Mouse (Mus musculus): Measurements from ENCODE around the gene St6galnac5. TPM values are rescaled to one million over a fixed set of nuclear protein-coding genes. Genes with fewer than 3 reads are reported as not detected.

St6galnac5 gene
- polyA plus RNA-seq, 1 experiment from 2014 or later = 2.3 TPM

GRCm38 (mm10) chr3:152956771-152957170, 25.3 kb downstream of the St6galnac5 start:
- no peak for DNase-seq (ENCODE audit: low spot score, missing footprints)
- Histone ChIP-seq H3K27ac (ENCODE audit: low read depth, low read length) (no peak overlapping the region), H3K4me1 (ENCODE audit: control insufficient read depth, insufficient read depth, low read length) (no peaks in the 10 kb centered on the region), H3K36me3 (ENCODE audit: control insufficient read depth, insufficient read depth, low read length) (no peaks in the 10 kb centered on the region), H3K9ac (ENCODE audit: low read length) (no peak overlapping the region), H3K4me2 (no peak overlapping the region), H3K4me3 (ENCODE audit: low read depth, low read length) (no peak overlapping the region), H3K9me3 (ENCODE audit: control insufficient read depth, low read length) (no peaks in the 10 kb centered on the region), H3K27me3 (ENCODE audit: control insufficient read depth, insufficient read depth, low read length) (no peaks in the 10 kb centered on the region)
- WGBS = 86% methylated on average over 4 of the region's 4 CpGs
- no peak for ATAC-seq (ENCODE audit: low FRiP score)

- WGBS = 90% methylated on average over 5 of the region's 5 CpGs
- DNase-seq (ENCODE audit: low spot score, missing footprints) (no peak), ATAC-seq (ENCODE audit: low FRiP score) (no peak)
- no peaks in the 10 kb centered on the region for H3K4me1 ChIP-seq (ENCODE audit: control insufficient read depth, insufficient read depth, low read length)
- H3K27ac ChIP-seq (ENCODE audit: low read depth, low read length) = no peak overlapping the region
- no peak overlapping the region for H3K9ac ChIP-seq (ENCODE audit: low read length)
- no peak overlapping the region for H3K4me2 ChIP-seq
- no peaks in the 10 kb centered on the region for H3K9me3 ChIP-seq (ENCODE audit: control insufficient read depth, low read length)
- H3K36me3 ChIP-seq (ENCODE audit: control insufficient read depth, insufficient read depth, low read length) = no peaks in the 10 kb centered on the region
- no peak overlapping the region for H3K4me3 ChIP-seq (ENCODE audit: low read depth, low read length)
- no peaks in the 10 kb centered on the region for H3K27me3 ChIP-seq (ENCODE audit: control insufficient read depth, insufficient read depth, low read length)
Measured at GRCm38 (mm10) chr3:152956038-152956437, 26.0 kb downstream of the St6galnac5 start.

- ATAC-seq (ENCODE audit: low FRiP score) = no peak
- H3K27me3 ChIP-seq (ENCODE audit: control insufficient read depth, insufficient read depth, low read length) = no peaks in the 10 kb centered on the region
- 79% methylated on average over 11 of the region's 11 CpGs for WGBS
- H3K36me3 ChIP-seq (ENCODE audit: control insufficient read depth, insufficient read depth, low read length) = no peaks in the 10 kb centered on the region
- no peaks in the 10 kb centered on the region for H3K4me1 ChIP-seq (ENCODE audit: control insufficient read depth, insufficient read depth, low read length)
- H3K4me2 ChIP-seq = no peak overlapping the region
- no peak overlapping the region for H3K4me3 ChIP-seq (ENCODE audit: low read depth, low read length)
- no peaks in the 10 kb centered on the region for H3K9me3 ChIP-seq (ENCODE audit: control insufficient read depth, low read length)
- no peak overlapping the region for H3K9ac ChIP-seq (ENCODE audit: low read length)
- H3K27ac ChIP-seq (ENCODE audit: low read depth, low read length) = no peak overlapping the region
- no peak for DNase-seq (ENCODE audit: low spot score, missing footprints)
Measured at GRCm38 (mm10) chr3:152951634-152952545, 30.2 kb downstream of the St6galnac5 start.

- H3K27me3 ChIP-seq (ENCODE audit: control insufficient read depth, insufficient read depth, low read length) = no peaks in the 10 kb centered on the region
- H3K4me2 ChIP-seq = no peak overlapping the region
- no peak overlapping the region for H3K4me3 ChIP-seq (ENCODE audit: low read depth, low read length)
- no peaks in the 10 kb centered on the region for H3K4me1 ChIP-seq (ENCODE audit: control insufficient read depth, insufficient read depth, low read length)
- no peaks in the 10 kb centered on the region for H3K36me3 ChIP-seq (ENCODE audit: control insufficient read depth, insufficient read depth, low read length)
- DNase-seq (ENCODE audit: low spot score, missing footprints) (no peak), ATAC-seq (ENCODE audit: low FRiP score) (no peak)
- no peaks in the 10 kb centered on the region for H3K9me3 ChIP-seq (ENCODE audit: control insufficient read depth, low read length)
- no peak overlapping the region for H3K9ac ChIP-seq (ENCODE audit: low read length)
- no peak overlapping the region for H3K27ac ChIP-seq (ENCODE audit: low read depth, low read length)
- WGBS = 91% methylated on average over 9 of the region's 9 CpGs
Measured at GRCm38 (mm10) chr3:152950914-152951313, 31.1 kb downstream of the St6galnac5 start.

GRCm38 (mm10) chr3:152950299-152950698, 31.7 kb downstream of the St6galnac5 start:
- Histone ChIP-seq H3K4me3 (ENCODE audit: low read depth, low read length) (no peak overlapping the region), H3K9me3 (ENCODE audit: control insufficient read depth, low read length) (no peaks in the 10 kb centered on the region), H3K27ac (ENCODE audit: low read depth, low read length) (no peak overlapping the region), H3K4me1 (ENCODE audit: control insufficient read depth, insufficient read depth, low read length) (no peaks in the 10 kb centered on the region), H3K4me2 (no peak overlapping the region), H3K9ac (ENCODE audit: low read length) (no peak overlapping the region), H3K36me3 (ENCODE audit: control insufficient read depth, insufficient read depth, low read length) (no peaks in the 10 kb centered on the region), H3K27me3 (ENCODE audit: control insufficient read depth, insufficient read depth, low read length) (no peaks in the 10 kb centered on the region)
- ATAC-seq (ENCODE audit: low FRiP score) = no peak
- WGBS = 94% methylated on average over 5 of the region's 5 CpGs
- no peak for DNase-seq (ENCODE audit: low spot score, missing footprints)

GRCm38 (mm10) chr3:152949233-152949777, 32.7 kb downstream of the St6galnac5 start:
- no peak overlapping the region for H3K4me2 ChIP-seq
- WGBS = 89% methylated on average over 15 of the region's 15 CpGs
- H3K27ac ChIP-seq (ENCODE audit: low read depth, low read length) = no peak overlapping the region
- no peaks in the 10 kb centered on the region for H3K27me3 ChIP-seq (ENCODE audit: control insufficient read depth, insufficient read depth, low read length)
- H3K9me3 ChIP-seq (ENCODE audit: control insufficient read depth, low read length) = no peaks in the 10 kb centered on the region
- H3K9ac ChIP-seq (ENCODE audit: low read length) = no peak overlapping the region
- H3K4me1 ChIP-seq (ENCODE audit: control insufficient read depth, insufficient read depth, low read length) = no peaks in the 10 kb centered on the region
- ATAC-seq (ENCODE audit: low FRiP score) (no peak), DNase-seq (ENCODE audit: low spot score, missing footprints) (no peak)
- H3K4me3 ChIP-seq (ENCODE audit: low read depth, low read length) = no peak overlapping the region
- H3K36me3 ChIP-seq (ENCODE audit: control insufficient read depth, insufficient read depth, low read length) = no peaks in the 10 kb centered on the region

- Histone ChIP-seq H3K9ac (ENCODE audit: low read length) (no peak overlapping the region), H3K9me3 (ENCODE audit: control insufficient read depth, low read length) (no peaks in the 10 kb centered on the region), H3K27ac (ENCODE audit: low read depth, low read length) (no peak overlapping the region), H3K4me3 (ENCODE audit: low read depth, low read length) (no peak overlapping the region), H3K36me3 (ENCODE audit: control insufficient read depth, insufficient read depth, low read length) (no peaks in the 10 kb centered on the region), H3K4me2 (no peak overlapping the region), H3K4me1 (ENCODE audit: control insufficient read depth, insufficient read depth, low read length) (no peaks in the 10 kb centered on the region), H3K27me3 (ENCODE audit: control insufficient read depth, insufficient read depth, low read length) (no peaks in the 10 kb centered on the region)
- DNase-seq (ENCODE audit: low spot score, missing footprints) (no peak), ATAC-seq (ENCODE audit: low FRiP score) (no peak)
- WGBS = 90% methylated on average over 7 of the region's 7 CpGs
Measured at GRCm38 (mm10) chr3:152948556-152948955, 33.5 kb downstream of the St6galnac5 start.

GRCm38 (mm10) chr3:152947031-152947640, 34.9 kb downstream of the St6galnac5 start:
- Histone ChIP-seq H3K4me1 (ENCODE audit: control insufficient read depth, insufficient read depth, low read length) (no peaks in the 10 kb centered on the region; the same call in 1 of the 2 replicates), H3K27me3 (ENCODE audit: control insufficient read depth, insufficient read depth, low read length) (no peaks in the 10 kb centered on the region), H3K9ac (ENCODE audit: low read length) (no peak overlapping the region), H3K36me3 (ENCODE audit: control insufficient read depth, insufficient read depth, low read length) (no peaks in the 10 kb centered on the region), H3K27ac (ENCODE audit: low read depth, low read length) (no peak overlapping the region), H3K9me3 (ENCODE audit: control insufficient read depth, low read length) (no peaks in the 10 kb centered on the region), H3K4me2 (no peak overlapping the region), H3K4me3 (ENCODE audit: low read depth, low read length) (no peak overlapping the region)
- no peak for ATAC-seq (ENCODE audit: low FRiP score)
- DNase-seq (ENCODE audit: low spot score, missing footprints) = no peak
- 89% methylated on average over 11 of the region's 11 CpGs for WGBS

- ATAC-seq (ENCODE audit: low FRiP score) (no peak), DNase-seq (ENCODE audit: low spot score, missing footprints) (no peak)
- Histone ChIP-seq H3K27me3 (ENCODE audit: control insufficient read depth, insufficient read depth, low read length) (no peaks in the 10 kb centered on the region), H3K9ac (ENCODE audit: low read length) (no peak overlapping the region), H3K4me3 (ENCODE audit: low read depth, low read length) (no peak overlapping the region), H3K9me3 (ENCODE audit: control insufficient read depth, low read length) (no peaks in the 10 kb centered on the region), H3K4me2 (no peak overlapping the region), H3K27ac (ENCODE audit: low read depth, low read length) (no peak overlapping the region), H3K36me3 (ENCODE audit: control insufficient read depth, insufficient read depth, low read length) (no peaks in the 10 kb centered on the region), H3K4me1 (ENCODE audit: control insufficient read depth, insufficient read depth, low read length) (no peaks in the 10 kb centered on the region; the same call in 1 of the 2 replicates)
- 75% methylated on average over 3 of the region's 3 CpGs for WGBS
Measured at GRCm38 (mm10) chr3:152944766-152945165, 37.3 kb downstream of the St6galnac5 start.
